11 mouse cellular contexts compared by ENCODE assay signal in the genomic region with DNA sequence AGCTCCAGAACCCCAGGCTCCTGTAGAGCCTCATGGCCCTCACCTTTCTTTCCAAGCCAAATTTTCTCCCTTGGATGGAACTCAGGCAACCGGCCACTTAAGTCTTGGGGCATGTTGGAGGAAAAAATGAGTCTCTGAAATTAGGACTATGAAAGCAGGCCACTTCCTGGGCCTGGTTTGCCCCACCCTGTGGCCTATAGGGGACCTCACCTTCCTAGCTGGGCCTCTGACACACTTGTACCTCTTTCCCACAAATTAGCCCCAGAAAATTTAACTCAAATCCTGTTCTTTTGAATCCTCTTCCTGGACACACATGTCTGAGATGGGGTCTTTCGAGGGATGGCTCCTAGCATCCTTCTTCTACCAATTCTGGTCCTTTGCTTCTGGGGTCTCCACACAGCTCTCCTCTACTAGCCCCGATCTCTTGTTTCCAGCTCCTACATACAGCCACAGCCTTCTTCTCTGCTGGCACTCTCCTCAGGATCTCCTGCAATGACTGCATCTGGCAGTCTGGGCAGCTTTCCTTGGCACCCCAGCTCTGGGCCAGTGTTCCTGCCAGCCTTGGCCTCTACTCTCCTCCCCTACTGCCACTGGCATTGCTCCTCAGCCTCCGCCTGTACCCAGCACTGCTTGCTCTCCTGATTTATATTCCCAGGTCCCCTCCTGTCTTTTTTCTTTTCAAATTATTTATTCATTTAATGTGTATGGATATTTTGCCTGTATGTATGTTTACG. TPM values are rescaled to one million over a fixed set of nuclear protein-coding genes. Genes with fewer than 3 reads are reported as not detected.
DNase-seq lines count a peak whose midpoint lies in the region; ATAC-seq and TF ChIP-seq lines count a peak whose summit lies in the region.
"Had no signal": no experiment of that assay in that cellular context is flagged by ENCODE, and none has a peak within 500 bp of the region (broad histone marks: within the 10 kb centered on the region; RNA-seq: fewer than 3 reads in every experiment).

No protein-coding gene starts in this region.

- H3K9me3 ChIP-seq in hindbrain, embryonic 15.5 days = no peaks in the 10 kb centered on the region
- H3K9me3 ChIP-seq in hindbrain, embryonic 13.5 days = no peaks in the 10 kb centered on the region
- H3K9me3 ChIP-seq in heart, embryonic 13.5 days = no peaks in the 10 kb centered on the region
- no peaks in the 10 kb centered on the region for H3K9me3 ChIP-seq in forebrain, embryonic 14.5 days (replicated peaks; ENCODE audit: control insufficient read depth, low read length)
- H3K9me3 ChIP-seq: forebrain, embryonic 15.5 days had no signal

- no peak overlapping the region for H3K4me2 ChIP-seq in hindbrain, embryonic 15.5 days
- H3K4me2 ChIP-seq in hindbrain, embryonic 13.5 days = no peak overlapping the region
- no peak overlapping the region for H3K4me2 ChIP-seq in heart, embryonic 13.5 days
- no peak overlapping the region for H3K4me2 ChIP-seq in forebrain, embryonic 14.5 days (ENCODE audit: low read length)
- H3K4me2 ChIP-seq: forebrain, embryonic 15.5 days; midbrain, embryonic 11.5 days had no signal

- no peak for TF ChIP-seq CTCF in kidney, adult 2 months (conservative IDR thresholded peaks at IDR 0.05; ENCODE audit: insufficient read depth, insufficient read length, low read depth, low read length)

- H3K36me3 ChIP-seq in hindbrain, embryonic 15.5 days = no peaks in the 10 kb centered on the region
- H3K36me3 ChIP-seq in hindbrain, embryonic 13.5 days = no peaks in the 10 kb centered on the region
- peaks cover 51% of the 10 kb centered on the region for H3K36me3 ChIP-seq in heart, embryonic 13.5 days
- H3K36me3 ChIP-seq in forebrain, embryonic 14.5 days (ENCODE audit: control insufficient read depth, insufficient read depth, low read length) = no peaks in the 10 kb centered on the region
- H3K36me3 ChIP-seq in kidney, adult 2 months (ENCODE audit: control insufficient read depth, insufficient read depth, low read length) = no peaks in the 10 kb centered on the region
- H3K36me3 ChIP-seq: forebrain, embryonic 15.5 days had no signal

- H3K9ac ChIP-seq in hindbrain, embryonic 15.5 days = no peak overlapping the region
- no peak overlapping the region for H3K9ac ChIP-seq in hindbrain, embryonic 13.5 days
- peak overlapping the region; percentile 73 for H3K9ac ChIP-seq in heart, embryonic 13.5 days
- no peak overlapping the region for H3K9ac ChIP-seq in forebrain, embryonic 14.5 days (ENCODE audit: low read length)
- H3K9ac ChIP-seq: forebrain, embryonic 15.5 days had no signal

- H3K4me3 ChIP-seq in hindbrain, embryonic 15.5 days = no peak overlapping the region
- no peak overlapping the region for H3K4me3 ChIP-seq in hindbrain, embryonic 13.5 days
- H3K4me3 ChIP-seq in heart, embryonic 13.5 days = no peak overlapping the region
- H3K4me3 ChIP-seq in forebrain, embryonic 14.5 days (ENCODE audit: low read depth, low read length) = no peak overlapping the region
- H3K4me3 ChIP-seq in kidney, adult 2 months (ENCODE audit: insufficient read depth, low read depth, low read length) = no peak overlapping the region
- H3K4me3 ChIP-seq: forebrain, embryonic 15.5 days had no signal

- H3K27me3 ChIP-seq in hindbrain, embryonic 15.5 days = no peaks in the 10 kb centered on the region
- H3K27me3 ChIP-seq in hindbrain, embryonic 13.5 days = peaks cover 8% of the 10 kb centered on the region
- H3K27me3 ChIP-seq in heart, embryonic 13.5 days (replicated peaks) = no peaks in the 10 kb centered on the region
- H3K27me3 ChIP-seq in forebrain, embryonic 14.5 days (replicated peaks; ENCODE audit: control insufficient read depth, insufficient read depth, low read length) = no peaks in the 10 kb centered on the region
- H3K27me3 ChIP-seq in kidney, adult 2 months (replicated peaks; ENCODE audit: control insufficient read depth, insufficient read depth, low read length) = no peaks in the 10 kb centered on the region
- H3K27me3 ChIP-seq: forebrain, embryonic 15.5 days had no signal

- ATAC-seq in hindbrain, embryonic 15.5 days (ENCODE audit: low FRiP score, low read depth) = 0 out of 2 replicates have a peak, but pooled peaks have one; percentile 68
- no peak for ATAC-seq in hindbrain, embryonic 13.5 days (ENCODE audit: low FRiP score)
- no peak for ATAC-seq in heart, embryonic 13.5 days (ENCODE audit: extremely low read depth, insufficient number of reproducible peaks, low FRiP score, low TSS enrichment)
- no peak for ATAC-seq in forebrain, embryonic 14.5 days

- no peak for TF ChIP-seq POLR2A in kidney, adult 2 months (IDR thresholded peaks at IDR 0.05; ENCODE audit: low read depth, low read length)

- no peaks in the 10 kb centered on the region for H3K4me1 ChIP-seq in hindbrain, embryonic 15.5 days (replicated peaks)
- peaks cover 6% of the 10 kb centered on the region; the same call in 1 of the 2 replicates for H3K4me1 ChIP-seq in hindbrain, embryonic 13.5 days (replicated peaks)
- peaks cover 92% of the 10 kb centered on the region for H3K4me1 ChIP-seq in heart, embryonic 13.5 days
- no peaks in the 10 kb centered on the region for H3K4me1 ChIP-seq in forebrain, embryonic 14.5 days (ENCODE audit: control insufficient read depth, insufficient read depth, low read length)
- peaks cover 3% of the 10 kb centered on the region; the same call in 1 of the 2 replicates for H3K4me1 ChIP-seq in kidney, adult 2 months (ENCODE audit: control insufficient read depth, insufficient read depth, low read length)

- WGBS in hindbrain, embryonic 15.5 days = 83% methylated on average over 5 of the region's 5 CpGs
- WGBS in hindbrain, embryonic 13.5 days = 93% methylated on average over 5 of the region's 5 CpGs
- 83% methylated on average over 5 of the region's 5 CpGs for WGBS in heart, embryonic 13.5 days
- 92% methylated on average over 5 of the region's 5 CpGs for WGBS in forebrain, embryonic 14.5 days
- 86% methylated on average over 5 of the region's 5 CpGs for WGBS in kidney, adult 2 months

- no peak overlapping the region for H3K27ac ChIP-seq in hindbrain, embryonic 15.5 days (replicated peaks)
- H3K27ac ChIP-seq in hindbrain, embryonic 13.5 days = no peak overlapping the region
- H3K27ac ChIP-seq in heart, embryonic 13.5 days (replicated peaks) = peak overlapping the region; percentile 99
- no peak overlapping the region for H3K27ac ChIP-seq in forebrain, embryonic 14.5 days (ENCODE audit: low read depth, low read length)
- no peak overlapping the region for H3K27ac ChIP-seq in kidney, adult 2 months (ENCODE audit: insufficient read depth, low read depth, low read length)
- H3K27ac ChIP-seq: forebrain, embryonic 15.5 days had no signal

- DNase-seq in adrenal gland, adult 8-10 months = peak; percentile 70
- peak; percentile 92 to 96 for DNase-seq in cerebellum, postnatal 14 days
- no peak for DNase-seq in forebrain, embryonic 14.5 days (ENCODE audit: low spot score)
- no peak for DNase-seq in right cerebral cortex, postnatal 4 days
- DNase-seq in kidney, adult 2 months = no peak
- DNase-seq: kidney, adult 8-10 months had no signal

RNA-seq across cellular contexts. Expression of gene Itga5, which starts 6.5 kb away (rescaled TPM):
- 7.4 and 7.9 TPM in 2 replicates for polyA plus RNA-seq in hindbrain, embryonic 15.5 days (2015; fragmentation: Nextera tagmentation; extraction: Ambion mirVana)
- polyA plus RNA-seq in hindbrain, embryonic 13.5 days (2015; fragmentation: Nextera tagmentation; extraction: Ambion mirVana) = 8.6 and 8.9 TPM in 2 replicates
- 10 to 100 TPM; 29.5 to 36.7 (median 34.0) TPM for total RNA-seq in adrenal gland, adult 8-10 months (2022)
- polyA plus RNA-seq in heart, embryonic 13.5 days (2015; fragmentation: Nextera tagmentation; extraction: Ambion mirVana) = 76.4 and 78.0 TPM in 2 replicates
- polyA plus RNA-seq in forebrain, embryonic 14.5 days (2014; fragmentation: Nextera tagmentation; extraction: Ambion mirVana) = 5.3 and 7.7 TPM in 2 replicates
- 9.3 and 9.7 TPM in 2 replicates for polyA plus RNA-seq in kidney, adult 2 months (2012; rRNA removed)

RNA-seq across cellular contexts. Expression of gene Zfp385a, which starts 20.1 kb away (rescaled TPM):
- polyA plus RNA-seq in hindbrain, embryonic 15.5 days (2015; fragmentation: Nextera tagmentation; extraction: Ambion mirVana) = 22.6 and 26.6 TPM in 2 replicates
- polyA plus RNA-seq in hindbrain, embryonic 13.5 days (2015; fragmentation: Nextera tagmentation; extraction: Ambion mirVana) = 18.6 and 19.9 TPM in 2 replicates
- total RNA-seq in adrenal gland, adult 8-10 months (2022) = 10 to 100 TPM; 13.4 to 21.9 (median 19.1) TPM
- 8.3 and 8.9 TPM in 2 replicates for polyA plus RNA-seq in heart, embryonic 13.5 days (2015; fragmentation: Nextera tagmentation; extraction: Ambion mirVana)
- 11.7 and 13.9 TPM in 2 replicates for polyA plus RNA-seq in forebrain, embryonic 14.5 days (2014; fragmentation: Nextera tagmentation; extraction: Ambion mirVana)
- polyA plus RNA-seq in kidney, adult 2 months (2012; rRNA removed) = 5.2 and 6.1 TPM in 2 replicates

RNA-seq across cellular contexts. Expression of gene Gpr84, which starts 49.6 kb away (rescaled TPM):
- polyA plus RNA-seq in hindbrain, embryonic 15.5 days (2015; fragmentation: Nextera tagmentation; extraction: Ambion mirVana) = 0.41 and 0.44 TPM in 2 replicates
- polyA plus RNA-seq in hindbrain, embryonic 13.5 days (2015; fragmentation: Nextera tagmentation; extraction: Ambion mirVana) = 0.23 and 0.34 TPM in 2 replicates
- not detected for total RNA-seq in adrenal gland, adult 8-10 months (2022)
- 0.28 and 0.36 TPM in 2 replicates for polyA plus RNA-seq in heart, embryonic 13.5 days (2015; fragmentation: Nextera tagmentation; extraction: Ambion mirVana)
- 0.39 and 0.47 TPM in 2 replicates for polyA plus RNA-seq in forebrain, embryonic 14.5 days (2014; fragmentation: Nextera tagmentation; extraction: Ambion mirVana)
- polyA plus RNA-seq in kidney, adult 2 months (2012; rRNA removed) = 0.13 TPM in 1 of 2 replicates, not detected in the other

Comparison
In these comparisons a context has a peak if more than half of its experiments do, and no peak if none do; other contexts are left out.
1. DNase-seq: peak in adrenal gland, adult 8-10 months (single experiment) and cerebellum, postnatal 14 days (2 of 2); none in forebrain, embryonic 14.5 days (single experiment), right cerebral cortex, postnatal 4 days (single experiment) and kidney, adult 2 months (single experiment).